26 mouse cellular contexts compared by ENCODE assay signal in genomic region chr8:82404068-82404467, GRCm38 (mm10).
"Had no signal": no experiment of that assay in that cellular context is flagged by ENCODE, and none has a peak within 500 bp of the region (broad histone marks: within the 10 kb centered on the region; RNA-seq: fewer than 3 reads in every experiment).

No protein-coding gene starts in this region.

- H3K9me3 ChIP-seq: heart, embryonic 12.5 days; heart, embryonic 13.5 days; heart, embryonic 15.5 days; hindbrain, embryonic 10.5 days; hindbrain, embryonic 12.5 days; hindbrain, embryonic 13.5 days; hindbrain, embryonic 15.5 days; intestine, embryonic 15.5 days; kidney, embryonic 15.5 days had no signal

- H3K9ac ChIP-seq: heart, embryonic 12.5 days; heart, embryonic 15.5 days; hindbrain, embryonic 12.5 days; hindbrain, embryonic 13.5 days; hindbrain, embryonic 14.5 days; hindbrain, embryonic 15.5 days; intestine, embryonic 15.5 days; kidney, embryonic 15.5 days had no signal

- H3K4me2 ChIP-seq: heart, embryonic 12.5 days; hindbrain, embryonic 12.5 days; hindbrain, embryonic 13.5 days; hindbrain, embryonic 14.5 days had no signal

- H3K27me3 ChIP-seq: heart, embryonic 12.5 days; heart, embryonic 13.5 days; heart, embryonic 15.5 days; hindbrain, embryonic 12.5 days; intestine, embryonic 15.5 days; kidney, embryonic 15.5 days had no signal

- H3K36me3 ChIP-seq: heart, embryonic 12.5 days; heart, embryonic 13.5 days; heart, embryonic 15.5 days; hindbrain, embryonic 10.5 days; hindbrain, embryonic 12.5 days; hindbrain, embryonic 13.5 days; hindbrain, embryonic 15.5 days; intestine, embryonic 15.5 days; kidney, embryonic 15.5 days had no signal

- H3K4me3 ChIP-seq: heart, embryonic 12.5 days; heart, embryonic 13.5 days; heart, embryonic 15.5 days; hindbrain, embryonic 10.5 days; hindbrain, embryonic 12.5 days; hindbrain, embryonic 13.5 days; hindbrain, embryonic 15.5 days; kidney, embryonic 15.5 days; left cerebral cortex, adult 2 months had no signal

- DNase-seq: heart, postnatal 10 days; heart, postnatal 14 days; heart, postnatal 36 days; heart, postnatal 4 days; kidney, adult 11 months; kidney, adult 18-20 months; kidney, adult 2 months; kidney, adult 8-10 months; kidney, adult 9 months; kidney, postnatal 10 days; kidney, postnatal 14 days; kidney, postnatal 25 days; layer of hippocampus, adult 9-11 months; layer of hippocampus, postnatal 36 days had no signal

- H3K27ac ChIP-seq: hindbrain, embryonic 10.5 days; hindbrain, embryonic 12.5 days; hindbrain, embryonic 13.5 days; hindbrain, embryonic 14.5 days; hindbrain, embryonic 15.5 days; hindbrain, postnatal 0 days; intestine, embryonic 15.5 days; left cerebral cortex, adult 2 months had no signal
